ENCODE assay signal across 11 mouse cellular contexts in genomic region chr16:63091471-63092300, GRCm38 (mm10).
DNase-seq lines count a peak whose midpoint lies in the region; ATAC-seq lines count a peak whose summit lies in the region.
"Had no signal": no experiment of that assay in that cellular context is flagged by ENCODE, and none has a peak within 500 bp of the region (broad histone marks: within the 10 kb centered on the region; RNA-seq: fewer than 3 reads in every experiment).

No protein-coding gene starts in this region.

- no peak overlapping the region for H3K4me3 ChIP-seq in embryonic facial prominence, embryonic 14.5 days (ENCODE audit: low read depth, low read length)
- no peak overlapping the region for H3K4me3 ChIP-seq in neural tube, embryonic 11.5 days (ENCODE audit: low read depth, low read length)
- no peak overlapping the region for H3K4me3 ChIP-seq in liver, embryonic 12.5 days
- H3K4me3 ChIP-seq: embryonic facial prominence, embryonic 12.5 days; megakaryocyte, embryonic 14.5 days had no signal

- no peak overlapping the region for H3K4me2 ChIP-seq in embryonic facial prominence, embryonic 14.5 days (ENCODE audit: low read depth, low read length)
- no peak overlapping the region for H3K4me2 ChIP-seq in neural tube, embryonic 11.5 days (ENCODE audit: low read depth)
- H3K4me2 ChIP-seq in liver, embryonic 12.5 days: no peak overlapping the region
- H3K4me2 ChIP-seq: embryonic facial prominence, embryonic 12.5 days had no signal

- WGBS in embryonic facial prominence, embryonic 14.5 days: 55% methylated on average over 11 of the region's 11 CpGs
- 19% methylated on average over 11 of the region's 11 CpGs for whole genome bisulfite sequencing in neural tube, embryonic 11.5 days
- WGBS in liver, embryonic 12.5 days (ENCODE audit: insufficient replicate concordance): 69% methylated on average over 11 of the region's 11 CpGs

- H3K27me3 ChIP-seq in embryonic facial prominence, embryonic 14.5 days (replicated peaks; ENCODE audit: control insufficient read depth, insufficient read depth, low read length): no peaks in the 10 kb centered on the region
- H3K27me3 ChIP-seq in neural tube, embryonic 11.5 days (ENCODE audit: control insufficient read depth, insufficient read depth, low read length): no peaks in the 10 kb centered on the region
- no peaks in the 10 kb centered on the region for H3K27me3 ChIP-seq in liver, embryonic 12.5 days (replicated peaks)
- H3K27me3 ChIP-seq: embryonic facial prominence, embryonic 12.5 days; megakaryocyte, embryonic 14.5 days had no signal

- DNase-seq in cerebellum, adult 18-20 months: peak; percentile 89 to 92
- peak; percentile 44 for DNase-seq in embryonic facial prominence, embryonic 14.5 days (ENCODE audit: low spot score)
- peak; percentile 37 to 49 for DNase-seq in layer of hippocampus, postnatal 10 days (ENCODE audit: low spot score in 2 of 2)
- DNase-seq in neural tube, embryonic 11.5 days (ENCODE audit: low spot score): peak; percentile 72
- no peak for DNase-seq in ovary, postnatal 14 days (ENCODE audit: low spot score)
- DNase-seq: kidney, adult 8-10 months had no signal

- H3K9me3 ChIP-seq in embryonic facial prominence, embryonic 14.5 days (ENCODE audit: control insufficient read depth, low read length): no peaks in the 10 kb centered on the region
- no peaks in the 10 kb centered on the region for H3K9me3 ChIP-seq in neural tube, embryonic 11.5 days (ENCODE audit: control insufficient read depth, low read length)
- H3K9me3 ChIP-seq in liver, embryonic 12.5 days (replicated peaks): no peaks in the 10 kb centered on the region
- H3K9me3 ChIP-seq: embryonic facial prominence, embryonic 12.5 days had no signal

- no peaks in the 10 kb centered on the region for H3K36me3 ChIP-seq in embryonic facial prominence, embryonic 14.5 days (ENCODE audit: control insufficient read depth, insufficient read depth, low read length)
- no peaks in the 10 kb centered on the region for H3K36me3 ChIP-seq in neural tube, embryonic 11.5 days (ENCODE audit: control insufficient read depth, insufficient read depth, low read length)
- H3K36me3 ChIP-seq in liver, embryonic 12.5 days: no peaks in the 10 kb centered on the region
- H3K36me3 ChIP-seq: embryonic facial prominence, embryonic 12.5 days had no signal

- no peak overlapping the region for H3K27ac ChIP-seq in embryonic facial prominence, embryonic 14.5 days (replicated peaks; ENCODE audit: low read depth, low read length)
- peak overlapping the region; percentile 58 for H3K27ac ChIP-seq in neural tube, embryonic 11.5 days (ENCODE audit: low read depth, low read length)
- no peak overlapping the region for H3K27ac ChIP-seq in liver, embryonic 12.5 days
- H3K27ac ChIP-seq: embryonic facial prominence, embryonic 12.5 days had no signal

- ATAC-seq in embryonic facial prominence, embryonic 14.5 days (ENCODE audit: low read depth): no peak; the same call in 1 of the 2 replicates
- peak; percentile 92 for ATAC-seq in neural tube, embryonic 11.5 days (ENCODE audit: insufficient read depth, low FRiP score, low TSS enrichment)
- no peak for ATAC-seq in megakaryocyte, adult 5-6 weeks (ENCODE audit: poor library complexity, severe bottlenecking)
- no peak for ATAC-seq in liver, embryonic 12.5 days
- no peak for ATAC-seq in megakaryocyte progenitor cell, adult 5-6 weeks (replicated peaks; ENCODE audit: poor library complexity)

- H3K4me1 ChIP-seq in embryonic facial prominence, embryonic 14.5 days (ENCODE audit: control insufficient read depth, insufficient read depth, low read length): no peaks in the 10 kb centered on the region
- H3K4me1 ChIP-seq in neural tube, embryonic 11.5 days (ENCODE audit: control insufficient read depth, insufficient read depth, low read length): no peaks in the 10 kb centered on the region; the same call in 1 of the 2 replicates
- H3K4me1 ChIP-seq in liver, embryonic 12.5 days: no peaks in the 10 kb centered on the region
- H3K4me1 ChIP-seq: embryonic facial prominence, embryonic 12.5 days; megakaryocyte, embryonic 14.5 days had no signal

- no peak overlapping the region for H3K9ac ChIP-seq in embryonic facial prominence, embryonic 14.5 days (ENCODE audit: low read depth, low read length)
- no peak overlapping the region for H3K9ac ChIP-seq in neural tube, embryonic 11.5 days (ENCODE audit: low read length)
- H3K9ac ChIP-seq in liver, embryonic 12.5 days: no peak overlapping the region
- H3K9ac ChIP-seq: embryonic facial prominence, embryonic 12.5 days had no signal
